Mouse (Mus musculus) liver, embryonic 14.5 days (tissue): ENCODE measurements around the gene Kiz.

Experiments
- CTCF ChIP-seq: IDR thresholded peaks from 2 replicates; pipeline ENCODE4 v1.5.1; 2016; ENCODE audit warnings: antibody characterized with exemption, low read depth, control low read depth
- EP300 ChIP-seq: IDR thresholded peaks from 2 replicates; pipeline ENCODE4 v1.6.1; 2016; ENCODE audit warnings: antibody characterized with exemption, low read depth

- TF ChIP-seq CTCF: 0 out of 2 replicates have a peak, but pooled peaks have one; percentile 17
- no peak for TF ChIP-seq EP300
These were observed 157.7 kb downstream of the Kiz start for GRCm38 (mm10) chr2:147013194-147013969.
